In the genomic region with DNA sequence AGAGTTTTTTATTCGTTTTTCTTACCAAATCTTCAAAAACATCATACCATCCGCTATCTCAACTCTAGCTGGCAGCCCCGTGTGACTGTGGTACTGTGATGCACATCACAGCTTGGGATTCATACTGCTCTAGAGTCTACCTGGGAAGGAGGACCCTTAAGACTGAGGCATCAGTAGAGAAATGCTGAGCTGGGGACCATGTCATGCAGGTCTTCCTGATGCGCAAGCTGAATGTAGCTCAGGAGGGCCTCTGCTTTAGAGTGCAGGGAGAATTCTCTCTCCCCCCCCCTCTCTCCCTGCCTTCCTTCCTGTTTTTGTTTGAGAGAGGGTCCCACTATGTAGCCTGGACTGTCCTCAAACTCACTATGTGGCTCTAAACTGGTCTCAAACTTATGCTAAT, we compare ENCODE assay signal across 8 mouse cellular contexts. TPM values are rescaled to one million over a fixed set of nuclear protein-coding genes. Genes with fewer than 3 reads are reported as not detected.
DNase-seq lines count a peak whose midpoint lies in the region; ATAC-seq and TF ChIP-seq lines count a peak whose summit lies in the region.

No protein-coding gene starts in this region.

- H3K79me2 ChIP-seq in MEL (ENCODE audit: control insufficient read depth, insufficient read depth, low read length, poor library complexity): peaks cover 2% of the 10 kb centered on the region; the same call in 1 of the 2 replicates

- DNase-seq in heart, postnatal 25 days (ENCODE audit: low spot score): no peak
- DNase-seq in MEL (ENCODE audit: low read depth, low spot score): peak; percentile 56
- no peak for DNase-seq in midbrain, embryonic 14.5 days
- no peak for DNase-seq in frontal cortex, postnatal 36 days (ENCODE audit: low spot score in 2 of 2)
- DNase-seq in cerebellum, postnatal 14 days: no peak
- no peak for DNase-seq in adrenal gland, adult 18-20 months (ENCODE audit: low spot score in 2 of 2)

- H3K27ac ChIP-seq in heart, embryonic 16.5 days (ENCODE audit: low read length): no peak overlapping the region
- H3K27ac ChIP-seq in MEL (ENCODE audit: control insufficient read depth, low read depth, low read length): no peak overlapping the region
- H3K27ac ChIP-seq in hindbrain, embryonic 16.5 days (ENCODE audit: low read depth, low read length): no peak overlapping the region
- no peak overlapping the region for H3K27ac ChIP-seq in midbrain, embryonic 14.5 days (replicated peaks; ENCODE audit: low read depth, low read length)

- ATAC-seq in heart, embryonic 16.5 days (replicated peaks; ENCODE audit: extremely low read depth, insufficient read depth, low FRiP score): no peak
- ATAC-seq in hindbrain, embryonic 16.5 days: no peak
- no peak for ATAC-seq in midbrain, embryonic 14.5 days (ENCODE audit: low FRiP score, low TSS enrichment)

- TF ChIP-seq RAD21 in MEL (IDR thresholded peaks at IDR 0.05; ENCODE audit: low read depth, low read length): no peak

- 61% methylated on average over 4 of the region's 4 CpGs for WGBS in heart, embryonic 16.5 days
- 68% methylated on average over 4 of the region's 4 CpGs for WGBS in hindbrain, embryonic 16.5 days
- 63% methylated on average over 4 of the region's 4 CpGs for WGBS in midbrain, embryonic 14.5 days

- H3K4me3 ChIP-seq in heart, embryonic 16.5 days (ENCODE audit: low read length): peak overlapping the region; percentile 76
- peak overlapping the region; percentile 71 to 75 for H3K4me3 ChIP-seq in MEL (ENCODE audit: control insufficient read depth in 1 of 2, insufficient read depth in 1 of 2, low read depth in 2 of 2, low read length in 2 of 2)
- no peak overlapping the region for H3K4me3 ChIP-seq in hindbrain, embryonic 16.5 days (ENCODE audit: low read length)
- H3K4me3 ChIP-seq in midbrain, embryonic 14.5 days (replicated peaks; ENCODE audit: low read depth, low read length): no peak overlapping the region

- H3K4me2 ChIP-seq in heart, embryonic 16.5 days (ENCODE audit: low read depth, low read length): peak overlapping the region; percentile 93
- H3K4me2 ChIP-seq in hindbrain, embryonic 16.5 days (ENCODE audit: low read length): peak overlapping the region; percentile 66
- peak overlapping the region; percentile 74; the same call in 1 of the 2 replicates for H3K4me2 ChIP-seq in midbrain, embryonic 14.5 days (ENCODE audit: low read length)

- no peak for TF ChIP-seq POLR2A in MEL (IDR thresholded peaks at IDR 0.05; ENCODE audit: control insufficient read depth in 1 of 2, insufficient read depth in 1 of 2, low read depth in 1 of 2, low read length in 2 of 2, poor library complexity in 1 of 2)

- intact Hi-C loops in heart, postnatal 25 days (cut with DNase I): loop anchor here (5.0 to 10.0 kb wide), 2 partner anchors 108 to 174 kb away; a partner anchor contains a TSS

- H3K9me3 ChIP-seq in heart, embryonic 16.5 days (replicated peaks; ENCODE audit: control insufficient read depth, low read length): no peaks in the 10 kb centered on the region
- no peaks in the 10 kb centered on the region for H3K9me3 ChIP-seq in MEL (replicated peaks; ENCODE audit: insufficient read depth, low read length)
- no peaks in the 10 kb centered on the region for H3K9me3 ChIP-seq in hindbrain, embryonic 16.5 days (ENCODE audit: control insufficient read depth, low read length)
- H3K9me3 ChIP-seq in midbrain, embryonic 14.5 days (ENCODE audit: control insufficient read depth, low read length): no peaks in the 10 kb centered on the region

- H3K27me3 ChIP-seq in heart, embryonic 16.5 days (ENCODE audit: control insufficient read depth, insufficient read depth, low read length): no peaks in the 10 kb centered on the region
- no peaks in the 10 kb centered on the region for H3K27me3 ChIP-seq in MEL (ENCODE audit: control insufficient read depth in 1 of 2, insufficient read depth in 2 of 2, low read length in 2 of 2)
- no peaks in the 10 kb centered on the region; the same call in 1 of the 2 replicates for H3K27me3 ChIP-seq in hindbrain, embryonic 16.5 days (replicated peaks; ENCODE audit: control insufficient read depth, insufficient read depth, low read length)
- H3K27me3 ChIP-seq in midbrain, embryonic 14.5 days (ENCODE audit: control insufficient read depth, insufficient read depth, low read length): no peaks in the 10 kb centered on the region

- H3K9ac ChIP-seq in heart, embryonic 16.5 days (ENCODE audit: low read length): peak overlapping the region; percentile 83
- peak overlapping the region; percentile 82 for H3K9ac ChIP-seq in MEL (ENCODE audit: control insufficient read depth, low read depth, low read length, poor library complexity, severe bottlenecking)
- H3K9ac ChIP-seq in hindbrain, embryonic 16.5 days (ENCODE audit: low read depth, low read length): no peak overlapping the region; the same call in 1 of the 2 replicates
- no peak overlapping the region for H3K9ac ChIP-seq in midbrain, embryonic 14.5 days (replicated peaks; ENCODE audit: low read length)

- TF ChIP-seq EP300 in MEL (IDR thresholded peaks at IDR 0.05; ENCODE audit: low read depth in 1 of 2, low read length in 2 of 2): no peak

- TF ChIP-seq CTCF in MEL (IDR thresholded peaks at IDR 0.05 in 2 of 3, conservative IDR thresholded peaks at IDR 0.05 in 1 of 3; ENCODE audit: control insufficient read depth in 1 of 3, insufficient read depth in 1 of 3, low read depth in 2 of 3, low read length in 3 of 3, poor library complexity in 1 of 3, severe bottlenecking in 1 of 3): no peak

- peaks cover 17% of the 10 kb centered on the region for H3K4me1 ChIP-seq in heart, embryonic 16.5 days (ENCODE audit: control insufficient read depth, insufficient read depth, low read length)
- peaks cover 0 to 7% of the 10 kb centered on the region in 2 experiments; a peak in 3 of 4 replicates for H3K4me1 ChIP-seq in MEL (ENCODE audit: control insufficient read depth in 1 of 2, insufficient read depth in 2 of 2, low read length in 2 of 2)
- peaks cover 10% of the 10 kb centered on the region for H3K4me1 ChIP-seq in hindbrain, embryonic 16.5 days (ENCODE audit: control insufficient read depth, insufficient read depth, low read depth, low read length)
- H3K4me1 ChIP-seq in midbrain, embryonic 14.5 days (ENCODE audit: control insufficient read depth, insufficient read depth, low read length): peaks cover 9% of the 10 kb centered on the region

- H3K36me3 ChIP-seq in heart, embryonic 16.5 days (ENCODE audit: control insufficient read depth, insufficient read depth): peaks cover 13% of the 10 kb centered on the region
- peaks cover 0 to 8% of the 10 kb centered on the region in 2 experiments; a peak in 1 of 4 replicates for H3K36me3 ChIP-seq in MEL (ENCODE audit: control insufficient read depth in 1 of 2, insufficient read depth in 2 of 2, low read length in 2 of 2)
- H3K36me3 ChIP-seq in hindbrain, embryonic 16.5 days (ENCODE audit: control insufficient read depth, insufficient read depth, low read length): peaks cover 6% of the 10 kb centered on the region; the same call in 1 of the 2 replicates
- peaks cover 26% of the 10 kb centered on the region for H3K36me3 ChIP-seq in midbrain, embryonic 14.5 days (ENCODE audit: control insufficient read depth, insufficient read depth, low read length)

TF ChIP-seq in MEL, 35 proteins besides CTCF, POLR2A, EP300 and RAD21 (continues in another document):
- TF ChIP-seq MXI1 (IDR thresholded peaks at IDR 0.05; ENCODE audit: low read depth, low read length) (no peak), MAFK (IDR thresholded peaks at IDR 0.05; ENCODE audit: borderline replicate concordance, low read depth, low read length) (no peak), CHD1 (IDR thresholded peaks at IDR 0.05; ENCODE audit: low read depth, low read length) (no peak), USF1 (IDR thresholded peaks at IDR 0.05; ENCODE audit: low read depth, low read length) (no peak)

RNA-seq across cellular contexts. Expression of a gene that starts 14.9 kb away (rescaled TPM):
- 34.9 and 39.8 TPM in 2 replicates for polyA plus RNA-seq in heart, embryonic 16.5 days (2015; fragmentation: Nextera tagmentation; extraction: Ambion mirVana)
- total RNA-seq in heart, postnatal 25 days (2021): 10 to 100 TPM; 51.4 to 60.5 TPM
- total RNA-seq in MEL (2012; rRNA removed): 40.2 and 41.6 TPM in 2 replicates
- polyA plus RNA-seq in MEL (2012; ENCODE audit: insufficient read depth in 1 of 2, insufficient read length in 2 of 2, low read depth in 1 of 2, low replicate concordance in 2 of 2, missing spikeins in 1 of 2): 1,000 to 10,000 TPM in 1 of 2 experiments, 10 to 100 TPM in 1; 47.1 to 1,743 TPM
- polyA plus RNA-seq in hindbrain, embryonic 16.5 days (2015; fragmentation: Nextera tagmentation; extraction: Ambion mirVana): 57.1 and 59.4 TPM in 2 replicates
- polyA plus RNA-seq in midbrain, embryonic 14.5 days (2014; fragmentation: Nextera tagmentation; extraction: Ambion mirVana): 63.6 and 78.7 TPM in 2 replicates
- total RNA-seq in adrenal gland, adult 18-20 months (2021): 10 to 100 TPM; 39.7 to 40.8 TPM

RNA-seq across cellular contexts. Expression of a gene that starts 26.9 kb away (rescaled TPM):
- polyA plus RNA-seq in heart, embryonic 16.5 days (2015; fragmentation: Nextera tagmentation; extraction: Ambion mirVana): not detected in 2 replicates
- not detected for total RNA-seq in heart, postnatal 25 days (2021)
- total RNA-seq in MEL (2012; rRNA removed): 0.04 and 0.10 TPM in 2 replicates
- polyA plus RNA-seq in MEL (2012; ENCODE audit: insufficient read depth in 1 of 2, insufficient read length in 2 of 2, low read depth in 1 of 2, low replicate concordance in 2 of 2, missing spikeins in 1 of 2): not detected
- 0.07 TPM in 1 of 2 replicates, not detected in the other for polyA plus RNA-seq in hindbrain, embryonic 16.5 days (2015; fragmentation: Nextera tagmentation; extraction: Ambion mirVana)
- not detected in 2 replicates for polyA plus RNA-seq in midbrain, embryonic 14.5 days (2014; fragmentation: Nextera tagmentation; extraction: Ambion mirVana)
- total RNA-seq in adrenal gland, adult 18-20 months (2021): not detected

RNA-seq across cellular contexts. Expression of a gene that starts 32.5 kb away (rescaled TPM):
- 3.6 TPM in 2 replicates for polyA plus RNA-seq in heart, embryonic 16.5 days (2015; fragmentation: Nextera tagmentation; extraction: Ambion mirVana)
- total RNA-seq in heart, postnatal 25 days (2021): 1 to 10 TPM; 1.3 to 1.9 TPM
- 3.7 and 3.9 TPM in 2 replicates for total RNA-seq in MEL (2012; rRNA removed)
- polyA plus RNA-seq in MEL (2012; ENCODE audit: insufficient read depth in 1 of 2, insufficient read length in 2 of 2, low read depth in 1 of 2, low replicate concordance in 2 of 2, missing spikeins in 1 of 2): 1 to 10 TPM in 1 of 2 experiments, not detected in 1; 5.2 TPM
- polyA plus RNA-seq in hindbrain, embryonic 16.5 days (2015; fragmentation: Nextera tagmentation; extraction: Ambion mirVana): 8.0 and 9.0 TPM in 2 replicates
- polyA plus RNA-seq in midbrain, embryonic 14.5 days (2014; fragmentation: Nextera tagmentation; extraction: Ambion mirVana): 1.3 and 2.7 TPM in 2 replicates
- total RNA-seq in adrenal gland, adult 18-20 months (2021): 1 to 10 TPM; 5.6 to 6.3 TPM

RNA-seq across cellular contexts. Expression of a gene that starts 32.8 kb away (rescaled TPM):
- polyA plus RNA-seq in heart, embryonic 16.5 days (2015; fragmentation: Nextera tagmentation; extraction: Ambion mirVana): 5.2 and 7.0 TPM in 2 replicates
- total RNA-seq in heart, postnatal 25 days (2021): 1 to 10 TPM; 7.7 to 8.8 TPM
- 29.6 and 34.0 TPM in 2 replicates for total RNA-seq in MEL (2012; rRNA removed)
- 10 to 100 TPM in 1 of 2 experiments, not detected in 1; 41.6 TPM for polyA plus RNA-seq in MEL (2012; ENCODE audit: insufficient read depth in 1 of 2, insufficient read length in 2 of 2, low read depth in 1 of 2, low replicate concordance in 2 of 2, missing spikeins in 1 of 2)
- polyA plus RNA-seq in hindbrain, embryonic 16.5 days (2015; fragmentation: Nextera tagmentation; extraction: Ambion mirVana): 5.4 and 6.4 TPM in 2 replicates
- 2.8 and 3.1 TPM in 2 replicates for polyA plus RNA-seq in midbrain, embryonic 14.5 days (2014; fragmentation: Nextera tagmentation; extraction: Ambion mirVana)
- total RNA-seq in adrenal gland, adult 18-20 months (2021): under 1 TPM; 0.63 to 0.90 TPM

Comparison
In these comparisons a context has a peak if more than half of its experiments do, and no peak if none do; other contexts are left out.
1. H3K4me3 ChIP-seq: peak in heart, embryonic 16.5 days (single experiment) and MEL (2 of 2); none in hindbrain, embryonic 16.5 days (single experiment) and midbrain, embryonic 14.5 days (single experiment).
2. H3K9ac ChIP-seq: peak in heart, embryonic 16.5 days (single experiment) and MEL (single experiment); none in hindbrain, embryonic 16.5 days (single experiment) and midbrain, embryonic 14.5 days (single experiment).
3. Peak in every context shown above with its lines, with median percentiles within 50 percentile points of each other: H3K4me2 ChIP-seq.